Mouse (Mus musculus) layer of hippocampus, postnatal 14 days (tissue): ENCODE measurements around the gene Tbc1d25. TPM values are rescaled to one million over a fixed set of nuclear protein-coding genes. Genes with fewer than 3 reads are reported as not detected.

Experiments used
- DNase-seq, 2 experiments: peaks; one replicate each; pipeline ENCODE4 v3.0.0; 2021 to 2022; ENCODE audit warnings: low spot score in 2 of 2, mixed read lengths in 1 of 2
- long read RNA-seq, 2 experiments: library from polyadenylated mRNA; stranded (forward); transcript quantifications; one replicate each; pipeline ENCODE4 v2.0.0; 2021
- total RNA-seq, 2 experiments: library from RNA; stranded (reverse); gene quantifications; 2 replicates each; pipeline ENCODE4 v1.2.3; 2021

Gene Tbc1d25
- total RNA-seq: 10 to 100 TPM; 12.7 to 15.8 TPM
- long read RNA-seq, experiment 1, transcript Tbc1d25-201 (6 exons, 2,648 nt): major isoform, 14 of 16 reads
- long read RNA-seq, experiment 1, partial matches to known transcripts: 1 of 16 reads
- long read RNA-seq, experiment 1, other reads (novel, unspliced or antisense): 0 of 16 reads
- long read RNA-seq, experiment 2, transcript Tbc1d25-201 (6 exons, 2,648 nt): major isoform, 10 of 14 reads
- long read RNA-seq, experiment 2, partial matches to known transcripts: 1 of 14 reads
- long read RNA-seq, experiment 2, other reads (novel, unspliced or antisense): 1 of 14 reads

GRCm38 (mm10) chrX:8175504-8176385, at the start of gene Tbc1d25:
TSS of gene Tbc1d25 (minus strand) at chrX:8176181.
- DNase-seq: peak; percentile 81 to 88

DNA sequence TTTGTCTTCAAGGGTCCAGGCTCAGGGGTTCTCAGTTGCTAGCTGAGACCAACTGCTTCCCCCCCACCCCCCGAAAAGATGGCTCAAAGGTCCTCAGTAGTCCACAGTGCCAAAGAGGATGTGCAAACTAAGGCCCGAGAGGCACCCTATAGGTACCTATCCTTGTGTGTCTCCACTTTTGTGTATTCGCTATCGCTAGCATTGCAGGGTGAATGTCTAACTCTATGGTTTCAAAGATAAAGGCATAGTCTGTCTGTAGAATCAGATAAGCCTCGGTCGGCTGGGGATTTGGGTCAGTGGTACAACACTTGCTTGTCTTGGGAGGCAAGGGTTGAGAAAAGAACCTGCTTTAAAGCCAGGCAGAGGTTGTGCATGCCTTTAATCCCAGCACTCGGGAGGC, 47.5 kb upstream of the Tbc1d25 start:
- no peak for DNase-seq

GRCm38 (mm10) chrX:8222678-8223421, 46.9 kb upstream of the Tbc1d25 start:
- DNase-seq: peak; percentile 20 to 27

DNA sequence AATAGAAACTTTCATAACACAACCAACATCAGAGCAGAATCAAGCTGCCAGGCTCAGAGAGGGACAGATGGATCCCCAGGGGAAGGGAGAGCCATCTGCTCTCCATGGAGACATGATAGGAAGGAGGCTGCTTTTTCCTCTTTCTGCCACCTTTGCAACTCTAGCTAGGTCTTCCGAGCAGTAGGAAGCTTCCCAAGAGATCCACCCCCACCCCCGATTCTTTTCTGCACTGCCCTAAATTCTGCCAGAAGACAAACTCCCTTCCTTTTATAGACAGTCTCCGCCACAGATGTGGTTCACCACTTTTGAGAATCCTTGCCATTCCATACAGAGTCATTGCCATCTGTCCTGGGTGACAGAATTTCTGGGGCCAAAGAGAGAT, 46.3 kb upstream of the Tbc1d25 start:
- peak; percentile 16 to 74 for DNase-seq

GRCm38 (mm10) chrX:8219651-8220050, 43.7 kb upstream of the Tbc1d25 start:
- no peak for DNase-seq

- no peak for DNase-seq
These were observed 42.1 kb upstream of the Tbc1d25 start for GRCm38 (mm10) chrX:8218114-8218513.

- peak in 1 of 2 experiments; percentile 21 for DNase-seq
These were observed 41.4 kb upstream of the Tbc1d25 start for GRCm38 (mm10) chrX:8217383-8217782.

- no peak for DNase-seq
These were observed 35.7 kb upstream of the Tbc1d25 start for GRCm38 (mm10) chrX:8211490-8212207.

GRCm38 (mm10) chrX:8209720-8210119, 33.7 kb upstream of the Tbc1d25 start:
- no peak for DNase-seq

GRCm38 (mm10) chrX:8207224-8207623, 31.2 kb upstream of the Tbc1d25 start:
- DNase-seq: no peak

DNA sequence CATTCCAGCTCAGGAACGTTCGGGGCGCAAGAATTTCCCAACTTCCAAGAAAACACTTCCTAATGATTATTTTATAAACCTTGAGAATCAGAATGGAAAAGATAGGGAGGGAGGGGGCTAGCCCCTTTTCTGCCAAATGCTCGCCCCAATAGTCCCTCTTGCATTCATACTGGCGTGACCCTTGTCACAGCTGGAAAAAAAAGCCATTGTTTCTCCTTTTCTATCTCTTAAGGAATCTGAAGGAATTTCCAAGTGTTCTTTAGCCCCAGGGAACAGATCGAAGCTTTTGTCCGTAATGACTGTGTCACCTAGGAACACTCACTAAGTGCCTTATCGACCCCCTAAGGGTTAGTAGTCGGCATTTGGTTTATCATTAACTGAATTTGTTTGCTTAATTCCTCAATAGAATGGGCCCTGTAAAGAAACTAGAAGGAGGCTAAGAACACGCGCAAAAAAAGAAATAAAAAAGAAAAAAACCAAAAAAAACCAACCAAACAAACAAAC, 30.8 kb upstream of the Tbc1d25 start:
- DNase-seq: no peak

DNA sequence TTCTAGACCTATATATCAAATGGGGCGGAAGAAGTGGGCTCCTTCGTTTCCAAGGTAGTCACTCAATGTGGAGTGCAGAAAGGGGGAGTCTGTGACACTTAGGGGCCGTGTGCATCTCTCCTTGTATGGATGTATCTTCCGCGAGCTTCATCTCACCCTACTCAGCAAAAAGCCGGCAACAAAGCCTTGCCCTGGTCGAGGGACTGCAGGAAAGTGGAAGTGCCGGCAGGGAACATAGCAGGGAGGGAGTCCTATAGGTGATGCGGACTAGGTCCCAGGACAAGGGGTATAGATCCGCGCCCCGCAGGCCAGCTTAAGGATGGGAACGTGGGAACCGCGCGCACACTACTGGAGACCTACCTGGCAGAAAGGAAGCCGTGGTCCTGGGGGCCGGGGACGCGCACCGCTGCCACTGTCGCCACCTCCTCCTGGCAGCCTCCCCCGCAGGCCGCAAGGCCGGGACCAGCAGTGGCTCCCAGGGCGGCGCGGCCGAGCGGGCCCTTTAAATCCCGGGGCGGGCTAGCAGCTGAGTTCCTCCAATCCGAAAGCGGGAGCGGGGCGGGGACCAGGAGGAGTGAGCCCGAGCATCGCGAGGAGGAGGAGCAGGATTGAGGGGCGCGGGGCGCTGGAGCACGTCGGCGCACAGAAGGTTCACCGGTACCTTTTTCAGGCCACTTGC, 30.2 kb upstream of the Tbc1d25 start, which contains the start of gene Porcn:
Gene Porcn, minus strand, starts transcription at position 511 of the 679 bp plus-strand sequence.
- peak; percentile 70 to 84 for DNase-seq

- DNase-seq: peak in 1 of 2 experiments; percentile 8
These were observed 29.6 kb upstream of the Tbc1d25 start for GRCm38 (mm10) chrX:8205551-8205950.

DNA sequence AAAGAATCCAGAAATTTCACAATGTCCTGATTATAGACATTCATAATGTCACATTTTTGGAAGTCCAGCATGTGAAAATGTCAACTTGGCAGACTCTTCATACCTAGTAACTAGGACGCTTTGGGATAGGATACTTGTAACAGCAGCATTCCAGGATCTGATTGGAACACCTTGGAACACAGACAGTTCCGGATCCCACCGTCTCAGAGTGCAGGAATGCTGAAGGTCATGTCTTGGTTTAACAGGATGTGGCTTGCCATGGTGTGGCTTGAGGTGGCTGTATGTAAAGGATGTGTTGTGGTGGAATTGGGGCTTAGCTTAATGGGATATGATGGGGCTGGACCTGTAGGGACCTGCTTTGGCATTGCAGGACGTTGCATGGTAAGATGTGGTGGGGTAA, 29.1 kb upstream of the Tbc1d25 start:
- no peak for DNase-seq

- DNase-seq: no peak
These were observed 28.1 kb upstream of the Tbc1d25 start for GRCm38 (mm10) chrX:8204076-8204475.

DNA sequence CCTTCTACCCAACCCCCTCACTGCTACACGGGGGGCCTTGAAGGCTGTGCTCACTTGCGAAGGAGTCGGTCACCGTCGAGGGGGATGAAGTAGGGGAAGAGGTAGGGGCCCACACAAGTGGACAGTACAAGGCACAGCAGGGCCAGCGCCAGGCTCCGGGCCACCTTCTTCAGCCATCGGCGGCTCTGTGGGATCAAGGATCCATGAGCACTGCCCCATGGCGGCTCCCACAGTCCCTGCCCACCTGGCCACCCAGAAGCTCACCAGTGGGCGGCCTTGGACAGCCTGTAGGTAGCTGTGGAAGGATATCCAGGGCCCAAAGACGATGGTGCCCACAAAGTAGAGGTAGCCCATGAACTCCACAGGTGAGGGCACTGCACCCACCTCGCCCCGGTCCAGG, 27.1 kb upstream of the Tbc1d25 start:
- DNase-seq: no peak

- peak; percentile 31 to 75 for DNase-seq
These were observed 17.4 kb upstream of the Tbc1d25 start, which contains the start of gene Ebp for GRCm38 (mm10) chrX:8193419-8193723. TSS of gene Ebp (minus strand) at chrX:8193512.

DNA sequence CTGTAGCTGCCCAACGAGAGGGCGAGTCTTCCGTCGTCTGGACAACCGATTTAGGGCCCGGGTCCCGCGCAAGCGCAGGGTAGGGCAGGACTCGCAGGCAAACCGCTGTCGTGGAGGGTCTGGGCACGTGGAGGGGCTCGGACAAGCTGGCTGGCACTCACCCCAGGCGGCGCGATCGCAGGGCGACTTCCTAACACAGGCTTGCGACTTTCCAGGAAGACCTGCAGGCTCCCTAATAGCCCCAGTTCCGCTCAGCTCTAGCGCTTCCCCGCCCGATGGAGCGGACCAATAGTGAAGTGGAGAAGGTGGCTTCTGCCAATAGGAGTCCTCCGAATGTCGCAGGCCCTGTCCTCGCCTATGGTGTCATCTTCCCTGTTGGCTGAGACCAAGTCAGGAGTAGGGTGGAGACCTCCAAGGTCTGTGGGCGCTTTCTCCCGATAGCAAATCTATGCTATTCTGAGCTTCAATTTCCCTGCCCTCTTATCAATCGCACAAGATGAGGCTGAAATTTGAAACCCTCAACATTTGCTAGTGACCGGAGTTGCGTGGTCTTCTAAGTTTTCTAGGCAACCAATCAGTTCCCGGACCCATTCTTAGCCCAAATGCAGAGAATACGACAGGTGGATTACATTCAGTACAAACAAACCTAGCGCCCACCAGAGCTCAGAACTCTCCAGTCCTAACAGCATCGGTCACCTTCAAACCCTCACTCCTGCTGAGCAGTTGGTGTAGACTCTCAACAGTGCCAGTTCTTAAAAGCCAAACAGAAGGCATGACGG, 16.8 kb upstream of the Tbc1d25 start:
- peak; percentile 73 to 79 for DNase-seq

DNA sequence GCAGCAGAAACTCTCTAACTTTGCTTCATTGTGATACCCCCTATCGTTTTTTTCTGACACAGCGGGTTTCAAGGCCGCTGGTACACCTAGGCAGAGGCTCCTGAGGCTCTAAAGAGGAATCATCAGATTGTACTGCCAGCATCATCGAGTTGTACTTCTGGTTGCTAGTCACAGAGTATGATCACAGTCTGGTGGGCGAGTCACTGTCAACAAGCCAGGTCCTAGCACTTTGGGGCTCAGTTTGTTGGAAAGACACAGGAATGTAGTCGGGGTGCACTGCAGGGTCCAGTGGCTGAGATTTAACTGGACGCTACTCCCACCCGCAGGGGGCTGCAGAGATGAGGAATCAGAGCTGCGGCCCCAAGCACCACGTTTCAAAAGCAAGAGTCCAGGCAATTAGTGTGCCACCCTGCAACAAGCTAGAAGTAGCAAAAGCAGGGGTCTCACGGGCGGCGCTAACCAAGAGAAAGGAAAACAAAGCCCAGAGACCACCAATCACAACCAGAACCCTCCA, 16.2 kb upstream of the Tbc1d25 start:
- peak in 1 of 2 experiments; percentile 16 for DNase-seq
